Mouse (Mus musculus): ENCODE data around the gene Lin52. TPM values are rescaled to one million over a fixed set of nuclear protein-coding genes. Genes with fewer than 3 reads are reported as not detected.

Gene Lin52
- polyA plus RNA-seq, 1 experiment from 2014 or later, result 28.4 TPM

DNA sequence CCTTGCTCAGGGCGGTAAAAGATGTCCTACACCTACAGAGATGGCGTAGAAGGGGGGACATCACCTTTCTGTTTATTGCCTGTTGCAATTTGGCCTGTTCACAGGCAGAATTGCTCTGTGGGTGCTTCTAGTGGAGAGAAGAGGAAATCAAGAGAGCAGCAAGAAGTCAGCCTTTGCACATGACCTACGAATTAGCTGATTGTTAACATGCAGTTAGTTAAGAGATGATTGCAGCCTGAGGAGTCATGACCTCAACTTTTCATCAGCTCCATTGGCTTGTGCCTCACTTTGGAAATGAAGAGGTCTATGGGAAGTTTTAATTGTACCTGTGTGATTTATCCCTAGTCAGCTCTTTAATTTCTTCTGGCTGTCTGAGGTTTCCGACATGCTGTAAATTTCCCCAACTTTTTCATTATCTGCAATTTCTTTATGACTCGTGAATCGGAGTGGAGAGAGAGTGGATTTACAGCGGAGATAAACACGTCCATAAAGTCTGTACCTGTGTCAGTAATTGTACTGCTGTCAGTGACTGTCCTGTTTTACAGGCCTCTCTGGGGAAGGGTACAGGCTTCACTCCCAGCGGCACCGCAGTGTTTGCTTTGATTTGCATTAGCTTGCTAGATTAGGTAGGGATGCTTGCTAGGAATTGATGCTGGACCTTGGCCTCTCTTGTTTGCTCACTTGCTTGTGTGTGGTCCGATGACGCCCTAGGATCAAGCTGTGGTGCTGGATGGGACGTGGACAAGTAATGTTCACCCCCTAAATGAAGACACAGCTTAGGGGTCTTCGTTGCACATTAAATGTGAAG is 31.8 kb downstream of the Lin52 start:
- Histone ChIP-seq H3K36me3 (replicated peaks) (peaks cover 22% of the 10 kb centered on the region), H3K4me3 (no peak overlapping the region), H3K9me3 (no peaks in the 10 kb centered on the region), H3K27me3 (replicated peaks; ENCODE audit: low read depth, poor library complexity, severe bottlenecking) (peaks cover 3% of the 10 kb centered on the region; the same call in 1 of the 2 replicates), H3K27ac (replicated peaks) (no peak overlapping the region), H3K4me1 (peaks cover 12% of the 10 kb centered on the region)
- no peak for DNase-seq (ENCODE audit: low spot score)
- WGBS, result 89% methylated on average over 14 of the region's 14 CpGs

DNA sequence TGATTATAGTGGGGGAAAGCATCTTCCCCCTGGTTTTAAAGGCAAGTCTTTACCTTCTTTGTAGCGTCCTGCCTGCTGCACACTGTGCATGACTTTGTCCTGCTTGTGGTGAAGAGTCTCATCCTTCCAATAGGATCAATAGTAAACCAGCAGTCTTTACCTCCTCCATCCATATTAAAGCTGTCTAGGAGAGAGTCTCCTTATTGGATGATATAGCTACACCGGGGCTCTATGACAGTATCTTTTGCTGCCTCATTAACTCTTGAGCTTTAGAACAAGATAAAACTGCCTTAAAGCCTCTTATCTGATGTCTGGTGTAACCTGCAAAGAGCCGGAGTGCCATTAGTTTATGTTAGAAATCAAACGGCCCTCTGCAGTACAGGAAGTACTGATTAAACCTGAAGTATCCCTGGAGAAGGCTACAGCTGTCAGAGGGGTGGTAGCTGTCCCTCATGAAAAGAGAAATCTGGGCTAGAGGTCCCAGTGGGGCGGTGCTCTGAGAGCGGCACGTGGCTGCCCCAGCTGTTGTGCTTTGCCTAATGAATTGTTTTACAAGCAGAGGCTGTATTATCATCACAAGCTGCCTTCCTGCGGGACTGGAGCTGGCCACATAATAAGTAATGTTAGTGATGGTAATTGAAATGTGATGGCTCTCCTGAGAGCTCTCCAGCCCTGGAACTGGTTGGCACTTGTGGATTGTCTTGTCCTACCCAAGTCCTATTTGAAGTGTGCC is 36.3 kb downstream of the Lin52 start:
- H3K9me3 ChIP-seq, result no peaks in the 10 kb centered on the region
- H3K4me3 ChIP-seq, result no peak overlapping the region
- DNase-seq (ENCODE audit: low spot score), result peak; percentile 27
- peaks cover 3% of the 10 kb centered on the region; the same call in 1 of the 2 replicates for H3K27me3 ChIP-seq (replicated peaks; ENCODE audit: low read depth, poor library complexity, severe bottlenecking)
- WGBS, result 49% methylated on average over 8 of the region's 8 CpGs
- peaks cover 12% of the 10 kb centered on the region for H3K4me1 ChIP-seq
- H3K27ac ChIP-seq (replicated peaks), result no peak overlapping the region
- H3K36me3 ChIP-seq (replicated peaks), result 0 out of 2 replicates have a peak, but pooled peaks cover 3% of the 10 kb centered on the region

DNA sequence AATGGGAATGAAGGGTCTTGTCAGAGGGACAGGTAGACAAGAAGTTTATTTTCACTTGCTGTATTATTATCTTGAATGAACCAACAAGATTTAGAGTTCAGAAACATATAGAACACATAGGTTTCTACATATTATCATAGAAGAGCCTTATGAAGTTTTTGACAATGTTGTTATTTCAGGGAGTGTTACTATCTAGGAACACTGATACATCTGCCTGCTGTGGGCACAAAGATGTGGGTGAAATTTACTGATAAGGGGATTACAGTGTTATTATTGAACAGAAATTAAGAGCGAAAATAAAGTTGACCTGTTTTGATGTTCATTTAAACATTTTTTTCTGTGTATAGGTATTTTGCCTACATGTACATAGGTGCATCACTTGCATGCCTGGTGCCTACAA is 45.6 kb downstream of the Lin52 start:
- H3K36me3 ChIP-seq (replicated peaks), result 0 out of 2 replicates have a peak, but pooled peaks cover 4% of the 10 kb centered on the region
- 93% methylated on average over 1 of the region's 1 CpGs for WGBS
- no peaks in the 10 kb centered on the region for H3K27me3 ChIP-seq (replicated peaks; ENCODE audit: low read depth, poor library complexity, severe bottlenecking)
- no peaks in the 10 kb centered on the region for H3K9me3 ChIP-seq
- no peak overlapping the region for H3K4me3 ChIP-seq
- no peak for DNase-seq (ENCODE audit: low spot score)
- H3K4me1 ChIP-seq, result peaks cover 9% of the 10 kb centered on the region
- no peak overlapping the region for H3K27ac ChIP-seq (replicated peaks)

DNA sequence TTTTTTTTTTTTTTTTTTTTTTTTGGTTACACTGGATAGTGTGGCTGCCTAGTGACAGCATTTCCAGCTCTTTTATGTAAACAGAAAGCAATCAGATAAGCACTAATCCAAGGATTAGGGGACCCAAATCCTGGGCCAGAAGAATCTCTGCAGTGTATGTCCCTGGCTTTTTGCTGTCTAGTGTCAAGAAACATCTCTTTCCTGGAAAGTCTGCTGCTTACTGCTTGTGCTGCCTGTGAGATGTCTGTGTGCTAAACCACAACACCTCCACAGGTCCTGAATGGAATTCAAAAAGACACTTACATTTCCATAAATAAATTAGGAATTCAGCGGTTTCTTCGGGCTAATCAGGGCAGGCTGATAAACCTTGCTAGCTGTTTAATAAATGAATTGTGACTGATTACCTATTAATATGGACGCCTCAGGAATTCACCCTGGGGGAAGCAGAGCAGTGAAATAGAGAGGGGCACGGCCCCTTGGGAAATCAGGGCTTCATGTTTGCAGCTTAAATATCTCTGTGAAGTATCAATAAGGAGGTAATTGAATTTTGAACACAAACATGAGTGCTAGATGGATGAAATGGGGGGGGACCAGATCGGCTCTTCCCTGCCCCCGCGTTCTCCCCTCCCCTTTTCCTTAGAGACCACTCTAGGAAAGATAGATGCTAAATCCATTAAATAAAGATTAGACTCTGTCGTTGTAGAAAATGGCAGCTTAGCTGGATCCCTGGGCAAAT is 49.5 kb downstream of the Lin52 start:
- WGBS, result 59% methylated on average over 8 of the region's 8 CpGs
- Histone ChIP-seq H3K27me3 (replicated peaks; ENCODE audit: low read depth, poor library complexity, severe bottlenecking) (no peaks in the 10 kb centered on the region), H3K4me1 (peaks cover 9% of the 10 kb centered on the region), H3K4me3 (no peak overlapping the region), H3K27ac (replicated peaks) (no peak overlapping the region), H3K9me3 (no peaks in the 10 kb centered on the region), H3K36me3 (replicated peaks) (0 out of 2 replicates have a peak, but pooled peaks cover 4% of the 10 kb centered on the region)
- DNase-seq (ENCODE audit: low spot score), result peak; percentile 17

DNA sequence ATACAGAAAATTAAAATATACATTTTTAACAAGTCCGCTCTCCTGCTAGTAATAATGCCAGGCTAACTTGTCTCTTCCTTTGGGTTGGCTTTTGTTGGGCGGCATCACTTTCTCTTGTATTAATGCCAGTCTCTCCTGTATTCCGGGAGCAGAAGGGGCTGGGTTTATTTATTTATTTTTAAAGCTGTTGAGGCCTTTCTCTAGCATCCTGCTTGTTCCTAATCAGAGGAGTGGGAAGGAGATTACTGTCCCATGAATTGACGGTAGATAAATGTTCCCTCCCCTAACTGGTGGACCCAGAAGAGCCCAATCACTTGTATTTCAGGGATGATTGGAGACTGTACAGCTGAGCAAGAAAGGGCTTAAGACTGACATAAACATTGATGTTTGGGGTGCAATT is 50.1 kb downstream of the Lin52 start:
- WGBS, result 76% methylated on average over 4 of the region's 4 CpGs
- no peak for DNase-seq (ENCODE audit: low spot score)
- 0 out of 2 replicates have a peak, but pooled peaks cover 4% of the 10 kb centered on the region for H3K36me3 ChIP-seq (replicated peaks)

DNA sequence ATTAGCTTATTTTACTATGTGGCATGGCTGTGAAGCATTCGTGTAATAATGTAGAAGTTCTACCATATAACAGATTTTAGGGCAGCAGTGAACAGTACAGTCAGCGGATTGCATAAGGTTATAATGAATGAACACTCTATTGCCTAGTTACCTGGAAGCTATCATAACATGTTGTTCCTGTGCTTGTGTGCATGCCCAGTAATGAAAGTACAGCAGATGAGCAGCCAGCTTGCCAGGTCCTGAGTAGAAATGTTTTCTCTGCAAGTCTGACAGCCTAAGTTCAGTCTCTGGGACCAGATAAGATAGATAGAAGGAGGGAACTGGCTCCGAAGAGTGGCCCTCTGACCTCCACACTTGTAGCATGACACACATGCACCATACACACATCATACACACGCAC is 55.6 kb downstream of the Lin52 start:
- Histone ChIP-seq H3K9me3 (no peaks in the 10 kb centered on the region), H3K27me3 (replicated peaks; ENCODE audit: low read depth, poor library complexity, severe bottlenecking) (no peaks in the 10 kb centered on the region), H3K4me3 (no peak overlapping the region), H3K36me3 (replicated peaks) (no peaks in the 10 kb centered on the region), H3K4me1 (no peaks in the 10 kb centered on the region), H3K27ac (replicated peaks) (no peak overlapping the region)
- 95% methylated on average over 4 of the region's 4 CpGs for WGBS
- no peak for DNase-seq (ENCODE audit: low spot score)

More for the DNA sequence above, 50.1 kb downstream of the Lin52 start:
- H3K27ac ChIP-seq (replicated peaks), result no peak overlapping the region
- H3K9me3 ChIP-seq, result no peaks in the 10 kb centered on the region
- H3K4me1 ChIP-seq, result peaks cover 9% of the 10 kb centered on the region
- H3K4me3 ChIP-seq, result no peak overlapping the region
- no peaks in the 10 kb centered on the region for H3K27me3 ChIP-seq (replicated peaks; ENCODE audit: low read depth, poor library complexity, severe bottlenecking)

DNA sequence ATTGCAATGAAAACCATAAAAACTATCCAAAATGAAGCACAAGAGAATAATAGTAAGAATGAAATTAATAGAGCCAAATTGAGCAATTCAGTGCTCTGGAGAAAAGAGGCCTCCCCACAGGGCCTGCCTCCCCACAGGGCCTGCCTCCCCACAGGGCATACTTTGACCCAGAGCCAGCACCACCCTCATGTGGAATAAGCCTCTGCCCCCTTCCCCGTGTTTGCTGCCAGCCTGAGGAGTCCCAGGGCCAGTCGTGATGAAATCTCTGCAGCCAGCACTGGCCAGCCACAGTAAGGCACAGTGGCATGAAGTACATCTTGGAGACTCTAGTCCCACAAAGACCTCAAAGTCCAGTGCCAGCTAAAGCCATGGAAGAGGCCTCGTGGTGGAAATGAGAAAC is 60.8 kb downstream of the Lin52 start:
- 67% methylated on average over 3 of the region's 3 CpGs for WGBS
- Histone ChIP-seq H3K4me1 (0 out of 2 replicates have a peak, but pooled peaks cover 2% of the 10 kb centered on the region), H3K36me3 (replicated peaks) (peaks cover 7% of the 10 kb centered on the region), H3K4me3 (no peak overlapping the region), H3K27me3 (replicated peaks; ENCODE audit: low read depth, poor library complexity, severe bottlenecking) (no peaks in the 10 kb centered on the region), H3K9me3 (no peaks in the 10 kb centered on the region), H3K27ac (replicated peaks) (no peak overlapping the region)
- no peak for DNase-seq (ENCODE audit: low spot score)

DNA sequence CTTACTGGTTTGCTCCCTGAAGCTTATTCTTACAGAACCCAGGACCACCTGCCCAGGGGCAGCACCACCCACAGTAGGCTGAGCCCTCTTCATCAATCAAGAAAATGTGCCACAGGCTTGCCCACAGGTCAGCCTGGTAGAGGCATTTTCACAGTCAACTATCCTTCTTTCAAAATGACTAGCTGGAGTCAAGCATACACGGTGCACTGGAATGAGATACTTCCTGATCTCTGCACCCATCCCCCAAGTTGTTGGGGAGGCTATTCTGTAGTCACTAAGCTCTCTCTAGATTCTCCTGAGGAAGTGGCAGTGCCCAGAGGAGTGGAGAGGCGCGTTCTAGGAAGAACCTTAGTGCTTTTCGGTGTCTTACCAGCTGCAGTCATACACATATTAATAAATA is 64.3 kb downstream of the Lin52 start:
- no peak for DNase-seq (ENCODE audit: low spot score)
- no peaks in the 10 kb centered on the region for H3K27me3 ChIP-seq (replicated peaks; ENCODE audit: low read depth, poor library complexity, severe bottlenecking)
- no peak overlapping the region for H3K27ac ChIP-seq (replicated peaks)
- 0 out of 2 replicates have a peak, but pooled peaks cover 2% of the 10 kb centered on the region for H3K4me1 ChIP-seq
- 78% methylated on average over 4 of the region's 4 CpGs for WGBS
- no peak overlapping the region for H3K4me3 ChIP-seq
- no peaks in the 10 kb centered on the region for H3K9me3 ChIP-seq
- peaks cover 7% of the 10 kb centered on the region for H3K36me3 ChIP-seq (replicated peaks)

DNA sequence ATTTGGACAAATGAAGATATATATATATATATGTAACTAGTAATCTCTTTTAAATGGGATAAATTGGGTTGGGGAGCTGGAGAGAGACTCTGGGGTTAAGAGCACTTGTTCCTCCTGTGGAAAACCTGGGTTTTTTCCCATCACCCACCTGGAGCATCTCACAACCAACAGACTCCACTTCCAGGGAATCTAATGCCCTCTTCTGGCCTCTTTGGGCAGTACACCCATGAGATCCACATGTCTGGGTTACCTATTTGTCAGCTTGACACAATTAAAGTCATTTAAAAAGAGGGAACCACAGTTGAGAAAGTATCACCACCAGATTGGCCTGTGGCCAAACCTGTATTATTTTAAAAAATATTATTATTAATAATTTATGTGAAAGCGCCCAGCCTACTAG is 65.4 kb downstream of the Lin52 start:
- 97% methylated on average over 1 of the region's 1 CpGs for WGBS
- H3K27me3 ChIP-seq (replicated peaks; ENCODE audit: low read depth, poor library complexity, severe bottlenecking), result no peaks in the 10 kb centered on the region
- no peak for DNase-seq (ENCODE audit: low spot score)
- 0 out of 2 replicates have a peak, but pooled peaks cover 2% of the 10 kb centered on the region for H3K4me1 ChIP-seq
- H3K9me3 ChIP-seq, result no peaks in the 10 kb centered on the region
- no peak overlapping the region for H3K4me3 ChIP-seq
- H3K27ac ChIP-seq (replicated peaks), result no peak overlapping the region
- peaks cover 7% of the 10 kb centered on the region for H3K36me3 ChIP-seq (replicated peaks)

DNA sequence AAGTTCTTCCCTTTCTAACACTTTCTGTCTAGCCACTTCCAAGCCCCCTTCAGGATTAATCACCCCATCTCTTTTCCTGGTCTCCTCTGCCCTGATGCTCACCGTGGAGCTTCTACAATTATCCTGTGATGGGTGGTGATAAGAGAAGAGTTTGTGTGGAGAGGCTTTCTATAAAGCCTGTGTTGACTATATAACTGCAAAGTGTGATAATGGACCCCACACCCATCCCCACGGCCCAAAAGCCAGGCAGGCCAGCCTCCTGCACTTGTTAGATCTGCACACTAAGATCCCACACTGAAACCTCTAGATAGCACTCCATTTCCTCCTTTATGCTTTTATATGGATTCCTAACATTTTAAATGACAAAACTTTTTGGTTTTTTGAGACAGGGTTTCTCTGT is 66.8 kb downstream of the Lin52 start:
- no peaks in the 10 kb centered on the region for H3K9me3 ChIP-seq
- H3K27me3 ChIP-seq (replicated peaks; ENCODE audit: low read depth, poor library complexity, severe bottlenecking), result no peaks in the 10 kb centered on the region
- H3K4me3 ChIP-seq, result no peak overlapping the region
- H3K27ac ChIP-seq (replicated peaks), result no peak overlapping the region
- DNase-seq (ENCODE audit: low spot score), result no peak
- 92% methylated on average over 2 of the region's 2 CpGs for WGBS
- H3K4me1 ChIP-seq, result 0 out of 2 replicates have a peak, but pooled peaks cover 2% of the 10 kb centered on the region
- H3K36me3 ChIP-seq (replicated peaks), result peaks cover 7% of the 10 kb centered on the region

DNA sequence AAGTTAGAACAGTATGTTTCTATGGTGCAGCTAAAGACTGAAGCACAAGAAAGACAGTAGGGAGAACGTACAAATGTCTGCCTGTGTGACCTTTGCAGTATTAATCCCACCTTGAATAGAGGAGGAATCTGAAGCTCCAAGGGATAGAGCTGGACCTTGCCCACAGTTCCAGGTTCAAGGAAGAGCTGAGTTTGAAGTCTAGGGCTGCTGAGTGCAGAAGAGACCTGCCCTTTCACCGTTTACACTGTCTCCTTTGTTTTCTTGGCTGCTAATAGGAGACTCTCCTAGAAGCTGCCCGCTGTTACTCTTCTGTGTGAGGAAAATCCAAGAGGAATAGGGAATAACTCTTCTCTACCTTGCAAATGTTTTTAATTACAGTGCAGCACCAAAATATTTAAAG is 72.5 kb downstream of the Lin52 start:
- Histone ChIP-seq H3K27me3 (replicated peaks; ENCODE audit: low read depth, poor library complexity, severe bottlenecking) (no peaks in the 10 kb centered on the region), H3K27ac (replicated peaks) (peak overlapping the region; percentile 32), H3K4me3 (no peak overlapping the region), H3K4me1 (peaks cover 28% of the 10 kb centered on the region), H3K9me3 (no peaks in the 10 kb centered on the region), H3K36me3 (replicated peaks) (peaks cover 10% of the 10 kb centered on the region)
- DNase-seq (ENCODE audit: low spot score), result no peak
- 27% methylated on average over 3 of the region's 3 CpGs for WGBS
